Mouse (Mus musculus): Measurements from ENCODE around the gene Ldhal6b.

GRCm38 (mm10) chr17:5390682-5391081, 27.9 kb downstream of the Ldhal6b start:
- TF ChIP-seq CTCF (IDR thresholded peaks at IDR 0.05; ENCODE audit: borderline replicate concordance, insufficient read depth, low read depth, low read length): no peak
- no peak for TF ChIP-seq POLR2A (IDR thresholded peaks at IDR 0.05; ENCODE audit: borderline replicate concordance, insufficient read depth, low read length)
